8 mouse cellular contexts compared by ENCODE assay signal in genomic region chr12:44166949-44167348, GRCm38 (mm10). TPM values are rescaled to one million over a fixed set of nuclear protein-coding genes. Genes with fewer than 3 reads are reported as not detected.
DNase-seq lines count a peak whose midpoint lies in the region; TF ChIP-seq lines count a peak whose summit lies in the region.
"Had no signal": no experiment of that assay in that cellular context is flagged by ENCODE, and none has a peak within 500 bp of the region (broad histone marks: within the 10 kb centered on the region; RNA-seq: fewer than 3 reads in every experiment).

No protein-coding gene starts in this region.

- intact Hi-C loops in left cerebral cortex, postnatal 36 days (cut with DNase I): no loop called here

- in situ Hi-C loops in ES-E14 (cut with MboI; ENCODE audit: low sequenced_read_pairs in 2 of 2, unreplicated experiment in 2 of 2): no loop called here

- no peaks in the 10 kb centered on the region for H3K36me3 ChIP-seq in ES-E14 (ENCODE audit: control insufficient read depth, insufficient read depth, low read length, poor library complexity, severe bottlenecking)

- H3K4me1 ChIP-seq in ES-E14 (ENCODE audit: control insufficient read depth in 2 of 2, insufficient read depth in 2 of 2, low read length in 2 of 2, poor library complexity in 1 of 2): no peaks in the 10 kb centered on the region

- H3K27ac ChIP-seq in ES-E14 (ENCODE audit: insufficient read depth, low read depth, low read length, poor library complexity, severe bottlenecking): no peak overlapping the region
- H3K27ac ChIP-seq: macrophage had no signal

- peak; percentile 40 to 74 for DNase-seq in left cerebral cortex, adult 18-20 months (ENCODE audit: low spot score in 2 of 2)
- DNase-seq in left cerebral cortex, postnatal 36 days (ENCODE audit: low spot score in 2 of 2): no peak
- peak; percentile 60 for DNase-seq in ES-E14 (ENCODE audit: low read depth, low spot score)
- DNase-seq in adipocyte (ENCODE audit: low spot score): peak; percentile 61
- DNase-seq in forelimb bud, embryonic 11.5 days (ENCODE audit: low read depth, low spot score): peak; percentile 73
- DNase-seq in lung, postnatal 10 days: peak; percentile 70
- DNase-seq in testis, postnatal 10 days (ENCODE audit: low spot score): peak; percentile 38

- H3K9ac ChIP-seq in ES-E14 (ENCODE audit: insufficient read depth, low read depth, low read length, poor library complexity, severe bottlenecking): no peak overlapping the region

- no peaks in the 10 kb centered on the region for H3K9me3 ChIP-seq in ES-E14 (ENCODE audit: control insufficient read depth, insufficient read depth, low read depth, low read length)

- no peak overlapping the region for H3K4me3 ChIP-seq in ES-E14 (ENCODE audit: insufficient read depth in 1 of 2, low read depth in 1 of 2, low read length in 2 of 2, poor library complexity in 1 of 2, severe bottlenecking in 1 of 2)

TF ChIP-seq in ES-E14, 5 proteins besides CTCF, POLR2A, EP300 and RAD21:
- peak; percentile 38 for TF ChIP-seq ZC3H11A (IDR thresholded peaks at IDR 0.05; ENCODE audit: borderline replicate concordance, low read depth, low read length)
- no peak for TF ChIP-seq CHD2 (IDR thresholded peaks at IDR 0.05; ENCODE audit: low read depth, low read length)

RNA-seq across cellular contexts. Expression of gene Dnajb9, which starts 43.2 kb away (rescaled TPM):
- total RNA-seq in left cerebral cortex, adult 18-20 months (2021): 10 to 100 TPM; 41.3 to 43.4 TPM
- total RNA-seq in left cerebral cortex, postnatal 36 days (2021): 10 to 100 TPM; 39.7 to 43.2 TPM
- 9.5 and 12.2 TPM in 2 replicates for total RNA-seq in ES-E14 (2012; rRNA removed)

RNA-seq across cellular contexts. Expression of gene Pnpla8, which starts 54.2 kb away (rescaled TPM):
- total RNA-seq in left cerebral cortex, adult 18-20 months (2021): 100 to 1,000 TPM; 147 to 149 TPM
- 100 to 1,000 TPM; 135 to 151 TPM for total RNA-seq in left cerebral cortex, postnatal 36 days (2021)
- total RNA-seq in ES-E14 (2012; rRNA removed): 23.6 and 25.2 TPM in 2 replicates

Comparison
In these comparisons a context has a peak if more than half of its experiments do, and no peak if none do; other contexts are left out.
1. DNase-seq: peak in left cerebral cortex, adult 18-20 months (2 of 2), ES-E14 (single experiment), adipocyte (single experiment), forelimb bud, embryonic 11.5 days (single experiment), lung, postnatal 10 days (single experiment) and testis, postnatal 10 days (single experiment); none in left cerebral cortex, postnatal 36 days (0 of 2).